Mouse (Mus musculus): ENCODE results near the gene Shc4. TPM values are rescaled to one million over a fixed set of nuclear protein-coding genes. Genes with fewer than 3 reads are reported as not detected.

The Shc4 gene
- total and polyA plus RNA-seq, 2 experiments, result 0.18 to 0.26 TPM

DNA sequence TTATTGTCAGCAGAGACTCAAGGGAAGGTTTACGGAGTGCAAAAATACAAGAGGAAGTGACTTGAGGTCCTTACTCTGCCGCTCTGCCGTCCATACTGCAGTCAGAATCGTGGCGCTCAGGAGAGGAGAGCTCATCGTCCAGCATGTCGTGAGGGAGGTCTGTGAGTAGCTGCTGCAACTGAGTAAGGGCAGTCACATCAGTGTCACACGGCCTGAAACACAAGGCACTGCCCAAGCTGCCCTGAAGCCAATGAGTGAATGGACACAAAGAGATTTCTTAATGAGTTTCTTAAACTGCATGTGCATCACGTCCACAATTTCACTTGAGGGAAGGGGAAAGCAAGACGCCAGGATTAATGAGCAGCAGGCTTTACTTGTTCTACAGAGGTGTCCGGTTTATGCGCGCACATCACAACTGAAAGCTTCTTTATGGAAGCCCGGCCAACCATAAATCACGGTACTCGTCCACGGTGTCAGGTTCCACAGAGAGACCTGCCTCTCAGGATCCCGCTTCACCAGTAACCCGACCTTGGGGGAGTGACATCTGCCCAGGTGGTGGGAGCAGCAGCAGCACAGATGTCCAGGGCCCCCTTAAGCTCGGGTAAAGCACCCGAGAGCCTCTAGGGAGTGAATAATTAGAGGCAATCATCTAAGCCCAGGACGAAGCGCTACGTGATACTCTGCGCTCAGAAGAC, 103.6 kb downstream of the Shc4 start:
- Histone ChIP-seq H3K4me3 (ENCODE audit: insufficient read depth, low read depth, low read length) (no peak overlapping the region), H3K4me1 (ENCODE audit: control insufficient read depth, insufficient read depth, low read length) (peaks cover 6% of the 10 kb centered on the region), H3K36me3 (ENCODE audit: control insufficient read depth, insufficient read depth, low read length) (peaks cover 9% of the 10 kb centered on the region), H3K79me2 (ENCODE audit: control insufficient read depth, insufficient read depth, low read length) (peaks cover 3% of the 10 kb centered on the region; the same call in 1 of the 2 replicates), H3K27me3 (ENCODE audit: control insufficient read depth, insufficient read depth, low read length) (no peaks in the 10 kb centered on the region), H3K9ac (ENCODE audit: low read depth, low read length) (no peak overlapping the region), H3K27ac (replicated peaks; ENCODE audit: insufficient read depth, low read depth, low read length) (no peak overlapping the region)
- 96% methylated on average over 25 of the region's 25 CpGs for WGBS
- TF ChIP-seq POLR2A (IDR thresholded peaks at IDR 0.05; ENCODE audit: extremely low read depth, insufficient read depth, low read length) (no peak), CTCF (IDR thresholded peaks at IDR 0.05; ENCODE audit: low read depth, low read length) (no peak)
- no peak for DNase-seq (ENCODE audit: extremely low read depth, low read depth, low spot score)

DNA sequence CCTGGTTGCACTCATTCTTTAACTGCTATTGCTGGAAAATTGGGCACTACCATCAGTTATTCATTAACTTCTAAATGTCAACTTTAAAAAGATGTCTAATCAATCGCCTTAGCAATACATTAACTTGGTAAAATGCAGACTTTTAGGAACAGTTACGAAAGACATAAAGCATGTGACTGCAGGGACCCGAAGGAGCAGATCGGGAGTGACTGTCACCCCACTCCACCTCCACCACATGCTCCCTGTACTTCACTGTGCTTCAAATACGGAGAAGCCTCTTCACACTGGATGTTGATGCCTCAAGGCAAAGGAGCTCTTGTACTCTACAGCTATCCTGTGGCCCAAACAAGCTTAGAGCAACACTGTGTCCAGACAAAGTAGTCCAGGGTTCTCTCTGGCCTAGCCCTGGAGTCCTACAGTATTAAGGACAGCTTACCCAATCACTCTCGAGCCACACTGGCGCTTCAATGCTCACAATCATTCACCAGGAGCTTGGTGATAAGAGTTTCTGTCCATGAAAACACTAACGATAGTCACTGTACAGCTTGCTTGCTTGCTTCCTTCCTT, 108.0 kb downstream of the Shc4 start:
- Histone ChIP-seq H3K9ac (ENCODE audit: low read depth, low read length) (no peak overlapping the region), H3K79me2 (ENCODE audit: control insufficient read depth, insufficient read depth, low read length) (no peaks in the 10 kb centered on the region; the same call in 1 of the 2 replicates), H3K36me3 (ENCODE audit: control insufficient read depth, insufficient read depth, low read length) (peaks cover 16% of the 10 kb centered on the region), H3K27me3 (ENCODE audit: control insufficient read depth, insufficient read depth, low read length) (no peaks in the 10 kb centered on the region), H3K27ac (replicated peaks; ENCODE audit: insufficient read depth, low read depth, low read length) (peak overlapping the region; percentile 90), H3K4me1 (ENCODE audit: control insufficient read depth, insufficient read depth, low read length) (peaks cover 6% of the 10 kb centered on the region), H3K4me3 (ENCODE audit: insufficient read depth, low read depth, low read length) (no peak overlapping the region)
- TF ChIP-seq CTCF (IDR thresholded peaks at IDR 0.05; ENCODE audit: low read depth, low read length) (no peak), POLR2A (IDR thresholded peaks at IDR 0.05; ENCODE audit: extremely low read depth, insufficient read depth, low read length) (no peak)
- peak; percentile 97 for DNase-seq (ENCODE audit: extremely low read depth, low read depth, low spot score)
- WGBS, result 21% methylated on average over 8 of the region's 8 CpGs

DNA sequence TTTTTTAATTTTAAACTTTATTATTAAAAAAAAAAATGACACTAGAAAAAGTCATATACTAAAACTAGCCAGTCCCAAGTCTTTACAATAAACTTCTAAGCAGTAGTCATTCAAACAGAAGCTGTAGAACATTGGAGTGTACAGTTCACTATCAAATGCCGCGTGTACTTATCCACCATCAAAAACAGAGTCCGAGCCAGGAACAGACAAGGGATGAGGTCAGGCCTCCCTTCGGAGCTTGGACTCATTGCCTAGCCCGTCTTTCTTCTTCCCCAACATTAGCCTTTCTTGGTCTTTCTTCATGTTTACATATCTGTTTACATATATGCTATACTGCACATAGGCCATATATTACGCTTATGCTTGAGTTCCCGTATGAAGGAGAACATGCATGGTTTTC, 108.5 kb downstream of the Shc4 start:
- 18% methylated on average over 7 of the region's 7 CpGs for WGBS
- Histone ChIP-seq H3K4me3 (ENCODE audit: insufficient read depth, low read depth, low read length) (no peak overlapping the region), H3K4me1 (ENCODE audit: control insufficient read depth, insufficient read depth, low read length) (peaks cover 6% of the 10 kb centered on the region), H3K27ac (replicated peaks; ENCODE audit: insufficient read depth, low read depth, low read length) (peak overlapping the region; percentile 49), H3K36me3 (ENCODE audit: control insufficient read depth, insufficient read depth, low read length) (peaks cover 18% of the 10 kb centered on the region), H3K27me3 (ENCODE audit: control insufficient read depth, insufficient read depth, low read length) (no peaks in the 10 kb centered on the region), H3K9ac (ENCODE audit: low read depth, low read length) (no peak overlapping the region), H3K79me2 (ENCODE audit: control insufficient read depth, insufficient read depth, low read length) (no peaks in the 10 kb centered on the region; the same call in 1 of the 2 replicates)
- TF ChIP-seq POLR2A (IDR thresholded peaks at IDR 0.05; ENCODE audit: extremely low read depth, insufficient read depth, low read length) (no peak), CTCF (IDR thresholded peaks at IDR 0.05; ENCODE audit: low read depth, low read length) (no peak)
- no peak for DNase-seq (ENCODE audit: extremely low read depth, low read depth, low spot score)

DNA sequence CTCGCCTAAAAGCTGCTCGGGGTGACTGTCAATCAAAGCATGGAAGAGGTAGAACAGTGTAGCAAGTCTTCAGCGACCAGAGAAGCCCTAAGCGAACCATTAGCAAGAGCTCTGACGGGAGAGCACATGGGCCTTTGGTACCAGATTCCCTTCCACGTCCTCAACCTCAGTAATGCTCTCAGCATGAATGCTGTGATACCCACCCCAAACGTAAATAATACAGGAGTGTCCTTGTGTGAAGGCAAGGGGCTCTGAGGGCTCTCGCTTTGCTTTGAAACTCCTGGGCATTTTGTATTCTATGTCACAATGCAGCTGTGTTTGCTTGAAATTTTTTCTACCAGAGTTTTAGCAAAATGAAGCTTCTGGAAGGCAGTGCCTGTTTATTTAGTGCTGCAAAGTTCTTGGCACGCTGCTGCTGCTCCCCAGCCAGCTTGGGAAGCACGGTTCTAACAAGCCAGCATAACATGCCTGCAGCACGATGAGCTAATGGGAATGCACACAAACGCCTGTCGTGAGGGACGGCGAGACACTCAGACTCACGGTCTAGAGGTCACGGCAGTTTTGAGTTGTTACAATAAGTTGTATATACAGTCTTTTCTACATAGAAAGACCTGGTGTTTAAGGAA, 117.6 kb downstream of the Shc4 start:
- TF ChIP-seq POLR2A (IDR thresholded peaks at IDR 0.05; ENCODE audit: extremely low read depth, insufficient read depth, low read length) (no peak), CTCF (IDR thresholded peaks at IDR 0.05; ENCODE audit: low read depth, low read length) (no peak)
- no peaks in the 10 kb centered on the region for H3K27me3 ChIP-seq (ENCODE audit: control insufficient read depth, insufficient read depth, low read length)
- H3K4me1 ChIP-seq (ENCODE audit: control insufficient read depth, insufficient read depth, low read length), result peaks cover 3% of the 10 kb centered on the region
- WGBS, result 36% methylated on average over 17 of the region's 17 CpGs
- 0 out of 2 replicates have a peak overlapping the region, but pooled peaks have one; percentile 20 for H3K27ac ChIP-seq (replicated peaks; ENCODE audit: insufficient read depth, low read depth, low read length)
- H3K79me2 ChIP-seq (ENCODE audit: control insufficient read depth, insufficient read depth, low read length), result no peaks in the 10 kb centered on the region
- peaks cover 2% of the 10 kb centered on the region; the same call in 1 of the 2 replicates for H3K36me3 ChIP-seq (ENCODE audit: control insufficient read depth, insufficient read depth, low read length)
- no peak overlapping the region for H3K9ac ChIP-seq (ENCODE audit: low read depth, low read length)
- peak; percentile 87 for DNase-seq (ENCODE audit: extremely low read depth, low read depth, low spot score)
- no peak overlapping the region for H3K4me3 ChIP-seq (ENCODE audit: insufficient read depth, low read depth, low read length)

DNA sequence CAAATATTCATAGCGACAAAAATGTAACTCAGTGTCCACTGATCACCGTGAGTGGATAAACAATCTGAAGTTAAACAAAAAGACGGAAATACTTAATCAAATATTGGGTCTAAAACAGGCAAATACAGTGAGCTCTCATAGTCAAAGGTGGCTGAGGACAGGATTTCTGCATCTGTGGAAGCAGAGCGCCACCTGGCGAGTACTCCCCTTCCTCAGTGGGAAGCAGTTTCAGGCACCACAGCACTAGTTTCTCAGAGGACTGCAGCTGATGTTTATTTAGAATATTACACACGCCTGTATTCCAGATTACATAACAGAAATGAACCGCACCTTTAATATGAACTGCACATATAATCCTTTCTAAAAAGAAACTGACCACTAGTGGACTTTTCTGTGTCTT, 119.3 kb downstream of the Shc4 start:
- TF ChIP-seq POLR2A (IDR thresholded peaks at IDR 0.05; ENCODE audit: extremely low read depth, insufficient read depth, low read length) (no peak), CTCF (IDR thresholded peaks at IDR 0.05; ENCODE audit: low read depth, low read length) (peak; percentile 77)
- peaks cover 5% of the 10 kb centered on the region; the same call in 1 of the 2 replicates for H3K36me3 ChIP-seq (ENCODE audit: control insufficient read depth, insufficient read depth, low read length)
- DNase-seq (ENCODE audit: extremely low read depth, low read depth, low spot score), result peak; percentile 26

More for the DNA sequence above, 119.3 kb downstream of the Shc4 start:
- Histone ChIP-seq H3K4me3 (ENCODE audit: insufficient read depth, low read depth, low read length) (no peak overlapping the region), H3K79me2 (ENCODE audit: control insufficient read depth, insufficient read depth, low read length) (no peaks in the 10 kb centered on the region), H3K27me3 (ENCODE audit: control insufficient read depth, insufficient read depth, low read length) (no peaks in the 10 kb centered on the region), H3K4me1 (ENCODE audit: control insufficient read depth, insufficient read depth, low read length) (peaks cover 3% of the 10 kb centered on the region), H3K9ac (ENCODE audit: low read depth, low read length) (no peak overlapping the region), H3K27ac (replicated peaks; ENCODE audit: insufficient read depth, low read depth, low read length) (no peak overlapping the region)
- 45% methylated on average over 7 of the region's 7 CpGs for WGBS

All from liver, adult 2 months (tissue).